Comparison of ENCODE assay signal across 8 mouse cellular contexts in genomic region chr2:28512798-28513401, GRCm38 (mm10). TPM values are rescaled to one million over a fixed set of nuclear protein-coding genes. Genes with fewer than 3 reads are reported as not detected.
A peak's percentile ranks its signal among the peaks of the same experiment; 100 is the strongest.
DNase-seq lines count a peak whose midpoint lies in the region; ATAC-seq and TF ChIP-seq lines count a peak whose summit lies in the region.

TSS of gene Ralgds (plus strand) at chr2:28513125.

- DNase-seq in frontal cortex, postnatal 25 days (ENCODE audit: low spot score in 2 of 2) = no peak
- DNase-seq in forebrain, embryonic 11.5 days (ENCODE audit: low spot score) = peak; percentile 85
- DNase-seq in layer of hippocampus, postnatal 36 days = peak in 1 of 2 experiments; percentile 46
- DNase-seq in lung, postnatal 36 days = peak; percentile 71
- peak; percentile 76 for DNase-seq in right cerebral cortex, postnatal 25 days

- H3K36me3 ChIP-seq in forebrain, embryonic 11.5 days (ENCODE audit: control insufficient read depth, insufficient read depth, low read length) = no peaks in the 10 kb centered on the region
- peaks cover 5% of the 10 kb centered on the region for H3K36me3 ChIP-seq in hindbrain, embryonic 12.5 days

- no peak for TF ChIP-seq POLR2A in bone marrow, adult 2 months (IDR thresholded peaks at IDR 0.05; ENCODE audit: borderline replicate concordance, control insufficient read depth, low read depth, low read length)

- peak within 1 kb of the TSS; percentile 95 for H3K9ac ChIP-seq in forebrain, embryonic 11.5 days (ENCODE audit: low read length)
- H3K9ac ChIP-seq in hindbrain, embryonic 12.5 days = peak within 1 kb of the TSS; percentile 95

- H3K9me3 ChIP-seq in forebrain, embryonic 11.5 days (ENCODE audit: control insufficient read depth, low read length) = no peaks in the 10 kb centered on the region
- H3K9me3 ChIP-seq in hindbrain, embryonic 12.5 days (replicated peaks) = no peaks in the 10 kb centered on the region

- H3K27me3 ChIP-seq in forebrain, embryonic 11.5 days (ENCODE audit: control insufficient read depth, insufficient read depth, low read length) = no peaks in the 10 kb centered on the region
- H3K27me3 ChIP-seq in hindbrain, embryonic 12.5 days = no peaks in the 10 kb centered on the region

- ATAC-seq in frontal cortex, adult (ENCODE audit: low TSS enrichment) = peak; percentile 35; the same call in 1 of the 2 replicates
- ATAC-seq in forebrain, embryonic 11.5 days (replicated peaks; ENCODE audit: low FRiP score) = peak; percentile 58
- peak; percentile 62 for ATAC-seq in hindbrain, embryonic 12.5 days (ENCODE audit: low FRiP score)

- peak within 1 kb of the TSS; percentile 97 for H3K4me2 ChIP-seq in forebrain, embryonic 11.5 days (ENCODE audit: low read depth, low read length, severe bottlenecking)
- H3K4me2 ChIP-seq in hindbrain, embryonic 12.5 days (replicated peaks) = peak within 1 kb of the TSS; percentile 79

- WGBS in bone marrow, adult 2 months = 1% methylated on average over 71 of the region's 71 CpGs
- 0% methylated on average over 70 of the region's 71 CpGs for WGBS in forebrain, embryonic 11.5 days
- WGBS in hindbrain, embryonic 12.5 days = 0% methylated on average over 57 of the region's 71 CpGs

- H3K4me3 ChIP-seq in bone marrow, adult 2 months (replicated peaks; ENCODE audit: control insufficient read depth, low read depth, low read length) = peak within 1 kb of the TSS; percentile 61
- peak within 1 kb of the TSS; percentile 75 for H3K4me3 ChIP-seq in forebrain, embryonic 11.5 days (ENCODE audit: low read depth, low read length)
- peak within 1 kb of the TSS; percentile 85 for H3K4me3 ChIP-seq in hindbrain, embryonic 12.5 days

- TF ChIP-seq CTCF in bone marrow, adult 2 months (IDR thresholded peaks at IDR 0.05; ENCODE audit: control insufficient read depth, insufficient read depth, low read length) = no peak

- H3K4me1 ChIP-seq in bone marrow, adult 2 months (ENCODE audit: control insufficient read depth, insufficient read depth, low read length) = peaks cover 3% of the 10 kb centered on the region; the same call in 1 of the 2 replicates
- H3K4me1 ChIP-seq in forebrain, embryonic 11.5 days (replicated peaks; ENCODE audit: control insufficient read depth, insufficient read depth, low read length) = no peaks in the 10 kb centered on the region; the same call in 1 of the 2 replicates
- peaks cover 36% of the 10 kb centered on the region for H3K4me1 ChIP-seq in hindbrain, embryonic 12.5 days

- peak within 1 kb of the TSS; percentile 27; the same call in 1 of the 2 replicates for H3K27ac ChIP-seq in bone marrow, adult 2 months (ENCODE audit: control insufficient read depth, insufficient read depth, low read depth, low read length, poor library complexity)
- peak within 1 kb of the TSS; percentile 53 for H3K27ac ChIP-seq in forebrain, embryonic 11.5 days (ENCODE audit: low read depth, low read length)
- peak within 1 kb of the TSS; percentile 93 for H3K27ac ChIP-seq in hindbrain, embryonic 12.5 days

RNA-seq across cellular contexts. Expression of gene Ralgds, which starts in this region (rescaled TPM):
- 5.2 and 5.5 TPM in 2 replicates for polyA plus RNA-seq in bone marrow, adult 2 months (2011; ENCODE audit: insufficient read depth, insufficient read length, low replicate concordance, missing spikeins)
- polyA plus RNA-seq in forebrain, embryonic 11.5 days (2014; fragmentation: Nextera tagmentation; extraction: Ambion mirVana) = 42.7 and 47.6 TPM in 2 replicates
- 96.7 and 108 TPM in 2 replicates for polyA plus RNA-seq in hindbrain, embryonic 12.5 days (2016; fragmentation: Nextera tagmentation; extraction: Ambion mirVana)
- 100 to 1,000 TPM; 123 to 128 TPM for total RNA-seq in layer of hippocampus, postnatal 36 days (2021)

Comparison
In these comparisons a context has a peak if more than half of its experiments do, and no peak if none do; other contexts are left out.
1. DNase-seq: peak in forebrain, embryonic 11.5 days (single experiment), lung, postnatal 36 days (single experiment) and right cerebral cortex, postnatal 25 days (single experiment); none in frontal cortex, postnatal 25 days (0 of 2).
2. H3K27ac ChIP-seq: peak in every context shown above with its lines; median percentile 93 in hindbrain, embryonic 12.5 days; 53 in forebrain, embryonic 11.5 days; 27 in bone marrow, adult 2 months.
3. Peak in every context shown above with its lines, with median percentiles within 50 percentile points of each other: ATAC-seq and H3K4me3 ChIP-seq.